Mouse (Mus musculus) yolk sac, embryonic 10.5 days (tissue): Measurements from ENCODE around the gene Spsb2.
A peak's percentile ranks its signal among the peaks of the same experiment; 100 is the strongest.

Source experiments
- DNase-seq: peaks from one replicate; pipeline ENCODE4 v3.0.0-alpha.2; 2017; ENCODE audit warnings: low spot score

Spsb2 gene

GRCm38 (mm10) chr6:124857840-124858530, 49.5 kb downstream of the Spsb2 start:
- no peak for DNase-seq

DNA sequence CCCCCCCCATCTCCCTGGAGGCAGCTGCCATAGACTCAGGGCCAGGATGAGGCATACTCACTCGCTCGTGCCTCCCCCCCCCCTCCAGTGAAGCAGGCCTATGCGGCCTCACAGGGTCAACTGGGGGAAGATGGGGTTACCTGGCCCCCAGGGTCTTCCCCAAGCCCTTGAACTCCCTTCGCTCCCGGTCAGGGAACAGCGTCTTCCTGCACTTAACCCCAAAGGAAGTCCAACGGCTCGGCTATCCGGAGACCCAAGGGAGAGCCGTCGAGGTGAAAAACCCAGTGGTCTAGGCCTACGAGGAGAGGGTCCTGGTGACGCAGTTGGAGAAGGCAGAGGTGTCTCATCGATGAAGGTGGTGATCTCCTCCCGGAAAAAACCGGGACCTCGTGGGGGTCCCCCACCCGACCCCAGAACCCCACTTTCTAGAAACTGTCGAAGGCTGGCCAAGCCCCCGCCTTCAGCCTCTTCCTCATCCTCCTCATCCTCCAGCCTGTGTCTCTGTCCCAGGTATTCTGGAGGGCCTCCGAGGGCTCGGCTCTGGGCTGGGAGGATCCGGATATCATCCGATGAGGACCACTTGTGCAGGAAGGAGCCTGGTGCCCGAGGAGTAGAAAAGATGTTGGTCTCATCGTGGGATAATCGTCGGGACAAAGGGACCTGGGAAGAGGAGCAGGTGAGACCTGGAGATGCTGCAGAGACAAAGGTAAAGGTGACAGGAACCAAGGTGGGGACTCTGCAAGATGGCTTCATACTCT, 50.3 kb downstream of the Spsb2 start:
- DNase-seq = no peak

- peak; percentile 69 for DNase-seq
Measured at GRCm38 (mm10) chr6:124859725-124860124, 51.3 kb downstream of the Spsb2 start.
